24 mouse cellular contexts compared by ENCODE assay signal in the genomic region with DNA sequence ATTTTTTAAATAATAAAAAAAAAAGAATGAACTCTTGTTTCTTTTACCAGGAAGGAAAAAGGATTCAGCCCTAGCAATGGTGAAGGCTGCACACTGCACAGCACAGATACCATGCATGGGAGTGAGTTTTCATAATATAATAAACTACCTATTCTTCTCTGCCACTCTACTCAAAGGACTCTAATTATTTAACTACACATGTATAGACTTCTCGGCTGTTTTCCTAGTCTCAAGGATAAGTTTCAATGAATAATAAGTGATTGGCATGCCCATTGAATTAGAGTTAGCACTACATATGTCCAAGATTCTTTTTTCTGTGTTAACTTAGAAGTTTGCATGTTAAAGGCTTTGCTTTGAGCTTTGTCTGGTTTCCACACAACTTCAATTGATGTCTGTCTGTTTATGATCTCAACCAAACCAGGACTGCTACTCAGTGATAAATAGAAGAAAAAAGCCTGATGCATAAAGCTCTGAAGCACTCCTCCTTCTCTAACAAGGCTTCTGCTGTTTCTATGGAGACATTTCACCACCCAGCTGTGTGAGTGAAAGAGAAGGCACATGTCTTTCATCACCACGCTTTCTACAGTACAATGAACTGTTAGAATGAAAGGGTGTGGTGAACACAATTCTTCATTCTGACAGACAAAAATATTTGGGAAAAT.
DNase-seq lines count a peak whose midpoint lies in the region; ATAC-seq and TF ChIP-seq lines count a peak whose summit lies in the region.
"Had no signal": no experiment of that assay in that cellular context is flagged by ENCODE, and none has a peak within 500 bp of the region (broad histone marks: within the 10 kb centered on the region; RNA-seq: fewer than 3 reads in every experiment).

No protein-coding gene starts in this region.

- peak; percentile 39; the same call in 1 of the 2 replicates for ATAC-seq in embryonic facial prominence, embryonic 11.5 days (replicated peaks; ENCODE audit: insufficient number of reproducible peaks, low FRiP score, low TSS enrichment, low read depth)
- peak; percentile 43; the same call in 1 of the 2 replicates for ATAC-seq in neural tube, embryonic 11.5 days (ENCODE audit: insufficient read depth, low FRiP score, low TSS enrichment)
- no peak for ATAC-seq in neural tube, embryonic 15.5 days (ENCODE audit: low FRiP score)
- peak; percentile 91 for ATAC-seq in forebrain, embryonic 14.5 days
- peak; percentile 70; the same call in 1 of the 2 replicates for ATAC-seq in midbrain, embryonic 15.5 days (replicated peaks)
- ATAC-seq: activated CD4-positive, CD25-positive, alpha-beta regulatory T cell, adult 4 months; CD4-positive, CD25-positive, alpha-beta regulatory T cell, adult 4 months; Patski had no signal

- no peaks in the 10 kb centered on the region for H3K36me3 ChIP-seq in embryonic facial prominence, embryonic 11.5 days (replicated peaks; ENCODE audit: control insufficient read depth, insufficient read depth, low read depth, low read length)
- H3K36me3 ChIP-seq in embryonic facial prominence, embryonic 10.5 days (replicated peaks): no peaks in the 10 kb centered on the region
- no peaks in the 10 kb centered on the region for H3K36me3 ChIP-seq in neural tube, embryonic 11.5 days (ENCODE audit: control insufficient read depth, insufficient read depth, low read length)
- no peaks in the 10 kb centered on the region for H3K36me3 ChIP-seq in neural tube, embryonic 15.5 days
- no peaks in the 10 kb centered on the region for H3K36me3 ChIP-seq in forebrain, embryonic 14.5 days (ENCODE audit: control insufficient read depth, insufficient read depth, low read length)
- no peaks in the 10 kb centered on the region for H3K36me3 ChIP-seq in midbrain, embryonic 15.5 days (replicated peaks)
- H3K36me3 ChIP-seq: heart, embryonic 13.5 days; liver, embryonic 15.5 days had no signal

- H3K27ac ChIP-seq in embryonic facial prominence, embryonic 11.5 days (replicated peaks; ENCODE audit: low read depth, low read length): no peak overlapping the region
- no peak overlapping the region for H3K27ac ChIP-seq in embryonic facial prominence, embryonic 10.5 days (replicated peaks)
- H3K27ac ChIP-seq in neural tube, embryonic 11.5 days (ENCODE audit: low read depth, low read length): no peak overlapping the region
- no peak overlapping the region for H3K27ac ChIP-seq in neural tube, embryonic 15.5 days (replicated peaks)
- no peak overlapping the region for H3K27ac ChIP-seq in forebrain, embryonic 14.5 days (ENCODE audit: low read depth, low read length)
- H3K27ac ChIP-seq in midbrain, embryonic 15.5 days: no peak overlapping the region
- H3K27ac ChIP-seq: heart, embryonic 13.5 days; layer of hippocampus, adult 2 months; liver, embryonic 15.5 days; stomach, postnatal 0 days had no signal

- H3K4me1 ChIP-seq in embryonic facial prominence, embryonic 11.5 days (ENCODE audit: control insufficient read depth, insufficient read depth, low read length): no peaks in the 10 kb centered on the region
- no peaks in the 10 kb centered on the region for H3K4me1 ChIP-seq in embryonic facial prominence, embryonic 10.5 days
- H3K4me1 ChIP-seq in neural tube, embryonic 11.5 days (ENCODE audit: control insufficient read depth, insufficient read depth, low read length): 0 out of 2 replicates have a peak, but pooled peaks cover 2% of the 10 kb centered on the region
- no peaks in the 10 kb centered on the region for H3K4me1 ChIP-seq in neural tube, embryonic 15.5 days
- peaks cover 4% of the 10 kb centered on the region; the same call in 1 of the 2 replicates for H3K4me1 ChIP-seq in forebrain, embryonic 14.5 days (ENCODE audit: control insufficient read depth, insufficient read depth, low read length)
- H3K4me1 ChIP-seq in midbrain, embryonic 15.5 days: no peaks in the 10 kb centered on the region
- H3K4me1 ChIP-seq in lung, adult 2 months (ENCODE audit: control insufficient read depth, insufficient read depth, low read length): no peaks in the 10 kb centered on the region
- H3K4me1 ChIP-seq: heart, embryonic 13.5 days; liver, embryonic 15.5 days had no signal

- H3K4me3 ChIP-seq in embryonic facial prominence, embryonic 11.5 days (ENCODE audit: low read depth, low read length): no peak overlapping the region
- no peak overlapping the region for H3K4me3 ChIP-seq in embryonic facial prominence, embryonic 10.5 days
- H3K4me3 ChIP-seq in neural tube, embryonic 11.5 days (ENCODE audit: low read depth, low read length): no peak overlapping the region
- H3K4me3 ChIP-seq in neural tube, embryonic 15.5 days (replicated peaks): no peak overlapping the region
- no peak overlapping the region for H3K4me3 ChIP-seq in forebrain, embryonic 14.5 days (ENCODE audit: low read depth, low read length)
- no peak overlapping the region for H3K4me3 ChIP-seq in midbrain, embryonic 15.5 days
- H3K4me3 ChIP-seq in lung, adult 2 months (replicated peaks; ENCODE audit: extremely low read depth, low read depth, low read length): no peak overlapping the region
- H3K4me3 ChIP-seq: erythroblast, embryonic 14.5 days; heart, embryonic 13.5 days; layer of hippocampus, adult 2 months; liver, embryonic 15.5 days; myocyte had no signal

- WGBS in embryonic facial prominence, embryonic 11.5 days: 47% methylated on average over 2 of the region's 2 CpGs
- WGBS in embryonic facial prominence, embryonic 10.5 days: 56% methylated on average over 2 of the region's 2 CpGs
- 29% methylated on average over 2 of the region's 2 CpGs for WGBS in neural tube, embryonic 11.5 days
- WGBS in neural tube, embryonic 15.5 days: 16% methylated on average over 2 of the region's 2 CpGs
- WGBS in forebrain, embryonic 14.5 days: 1% methylated on average over 2 of the region's 2 CpGs
- WGBS in midbrain, embryonic 15.5 days: 17% methylated on average over 2 of the region's 2 CpGs
- WGBS in lung, adult 2 months: 63% methylated on average over 2 of the region's 2 CpGs

- H3K27me3 ChIP-seq in embryonic facial prominence, embryonic 11.5 days (ENCODE audit: control insufficient read depth, insufficient read depth, low read length): no peaks in the 10 kb centered on the region
- H3K27me3 ChIP-seq in embryonic facial prominence, embryonic 10.5 days (replicated peaks; ENCODE audit: low read depth, poor library complexity, severe bottlenecking): no peaks in the 10 kb centered on the region
- H3K27me3 ChIP-seq in neural tube, embryonic 11.5 days (ENCODE audit: control insufficient read depth, insufficient read depth, low read length): no peaks in the 10 kb centered on the region
- H3K27me3 ChIP-seq in neural tube, embryonic 15.5 days (replicated peaks): no peaks in the 10 kb centered on the region
- no peaks in the 10 kb centered on the region for H3K27me3 ChIP-seq in forebrain, embryonic 14.5 days (replicated peaks; ENCODE audit: control insufficient read depth, insufficient read depth, low read length)
- no peaks in the 10 kb centered on the region for H3K27me3 ChIP-seq in midbrain, embryonic 15.5 days (replicated peaks)
- H3K27me3 ChIP-seq: heart, embryonic 13.5 days; liver, embryonic 15.5 days; Patski had no signal

- TF ChIP-seq CTCF in lung, adult 2 months (IDR thresholded peaks at IDR 0.05; ENCODE audit: insufficient read depth, low read length): no peak

- no peak overlapping the region for H3K9ac ChIP-seq in embryonic facial prominence, embryonic 11.5 days (replicated peaks; ENCODE audit: low read length)
- no peak overlapping the region for H3K9ac ChIP-seq in neural tube, embryonic 11.5 days (ENCODE audit: low read length)
- H3K9ac ChIP-seq in neural tube, embryonic 15.5 days (replicated peaks): no peak overlapping the region
- H3K9ac ChIP-seq in forebrain, embryonic 14.5 days (ENCODE audit: low read length): no peak overlapping the region
- H3K9ac ChIP-seq in midbrain, embryonic 15.5 days: no peak overlapping the region
- H3K9ac ChIP-seq: heart, embryonic 13.5 days; liver, embryonic 15.5 days had no signal

- H3K9me3 ChIP-seq in embryonic facial prominence, embryonic 11.5 days (replicated peaks; ENCODE audit: control insufficient read depth, low read length): no peaks in the 10 kb centered on the region
- no peaks in the 10 kb centered on the region for H3K9me3 ChIP-seq in embryonic facial prominence, embryonic 10.5 days
- no peaks in the 10 kb centered on the region for H3K9me3 ChIP-seq in neural tube, embryonic 11.5 days (ENCODE audit: control insufficient read depth, low read length)
- H3K9me3 ChIP-seq in neural tube, embryonic 15.5 days (replicated peaks): no peaks in the 10 kb centered on the region
- H3K9me3 ChIP-seq in forebrain, embryonic 14.5 days (replicated peaks; ENCODE audit: control insufficient read depth, low read length): no peaks in the 10 kb centered on the region
- no peaks in the 10 kb centered on the region for H3K9me3 ChIP-seq in midbrain, embryonic 15.5 days
- H3K9me3 ChIP-seq: heart, embryonic 13.5 days; liver, embryonic 15.5 days had no signal

- no peak for TF ChIP-seq POLR2A in lung, adult 2 months (IDR thresholded peaks at IDR 0.05; ENCODE audit: borderline replicate concordance, extremely low read depth, low read depth, low read length)

- peak; percentile 25 for DNase-seq in embryonic facial prominence, embryonic 11.5 days (ENCODE audit: low spot score)
- DNase-seq in embryonic facial prominence, embryonic 10.5 days (ENCODE audit: low spot score): no peak
- no peak for DNase-seq in neural tube, embryonic 11.5 days (ENCODE audit: low spot score)
- peak; percentile 76 for DNase-seq in forebrain, embryonic 14.5 days (ENCODE audit: low spot score)
- no peak for DNase-seq in lung, adult 2 months
- DNase-seq in adrenal gland, adult 18-20 months (ENCODE audit: low spot score in 2 of 2): no peak
- DNase-seq: adrenal gland, postnatal 36 days; cerebellum, adult 9-11 months; gastrocnemius, postnatal 14 days; heart, adult 18-20 months; kidney, adult 8-10 months; kidney, postnatal 14 days; lung, postnatal 10 days had no signal

- H3K4me2 ChIP-seq in embryonic facial prominence, embryonic 11.5 days (ENCODE audit: low read depth, low read length): no peak overlapping the region
- H3K4me2 ChIP-seq in neural tube, embryonic 11.5 days (ENCODE audit: low read depth): no peak overlapping the region
- no peak overlapping the region for H3K4me2 ChIP-seq in neural tube, embryonic 15.5 days
- H3K4me2 ChIP-seq in forebrain, embryonic 14.5 days (ENCODE audit: low read length): no peak overlapping the region
- H3K4me2 ChIP-seq in midbrain, embryonic 15.5 days: no peak overlapping the region
- H3K4me2 ChIP-seq: heart, embryonic 13.5 days; liver, embryonic 15.5 days had no signal

Comparison
In these comparisons a context has a peak if more than half of its experiments do, and no peak if none do; other contexts are left out.
1. DNase-seq: peak in embryonic facial prominence, embryonic 11.5 days (single experiment) and forebrain, embryonic 14.5 days (single experiment); none in embryonic facial prominence, embryonic 10.5 days (single experiment), neural tube, embryonic 11.5 days (single experiment), lung, adult 2 months (single experiment) and adrenal gland, adult 18-20 months (0 of 2).